Mouse (Mus musculus) MEL (cell line): Measurements from ENCODE around the gene Hnrnph1. TPM values are rescaled to one million over a fixed set of nuclear protein-coding genes. Genes with fewer than 3 reads are reported as not detected.

Source experiments
- DNase-seq: peaks from one replicate; pipeline ENCODE4 v3.0.0; 2011; ENCODE audit warnings: low read depth, low spot score
- H3K27ac ChIP-seq: 2 replicates; pipeline ENCODE4 v1.5.1; 2012; ENCODE audit warnings: low read depth, mild to moderate bottlenecking, control low read depth, low read length, moderate library complexity; ENCODE audit not compliant: control insufficient read depth
- H3K27me3 ChIP-seq, 2 experiments: fragments of 150-350 bp in 1 of 2; sonication (generic) in 1 of 2; 2 replicates each; pipeline ENCODE4 v1.6.1; 2012; ENCODE audit warnings: low read length in 2 of 2, mild to moderate bottlenecking in 2 of 2, improper control_type of control experiment in 1 of 2, moderate library complexity in 1 of 2; ENCODE audit not compliant: insufficient read depth in 2 of 2, control insufficient read depth in 1 of 2
- H3K36me3 ChIP-seq, 2 experiments: 2 replicates each; pipeline ENCODE4 v1.6.1; 2012 to 2014; ENCODE audit warnings: low read length in 2 of 2, improper control_type of control experiment in 1 of 2, inconsistent platforms in 1 of 2, mild to moderate bottlenecking in 1 of 2; ENCODE audit not compliant: insufficient read depth in 2 of 2, control insufficient read depth in 1 of 2
- H3K4me1 ChIP-seq, 2 experiments: fragments of 150-350 bp in 1 of 2; sonication (generic) in 1 of 2; 2 replicates each; pipeline ENCODE4 v1.6.1; 2012; ENCODE audit warnings: low read length in 2 of 2, improper control_type of control experiment in 1 of 2, mild to moderate bottlenecking in 1 of 2; ENCODE audit not compliant: insufficient read depth in 2 of 2, control insufficient read depth in 1 of 2
- H3K4me3 ChIP-seq, 2 experiments: fragments of 150-350 bp in 1 of 2; sonication (generic) in 1 of 2; 2 replicates each; pipeline ENCODE4 v1.5.1; 2012; ENCODE audit warnings: low read depth in 2 of 2, low read length in 2 of 2, mild to moderate bottlenecking in 2 of 2, moderate library complexity in 2 of 2, control low read depth in 1 of 2, improper control_type of control experiment in 1 of 2; ENCODE audit not compliant: control insufficient read depth in 1 of 2, insufficient read depth in 1 of 2
- H3K79me2 ChIP-seq: 2 replicates; pipeline ENCODE4 v1.6.1; 2012; ENCODE audit warnings: mild to moderate bottlenecking, low read length, moderate library complexity; ENCODE audit not compliant: control insufficient read depth, poor library complexity, insufficient read depth
- H3K9ac ChIP-seq: 2 replicates; pipeline ENCODE4 v1.6.1; 2012; ENCODE audit warnings: low read depth, mild to moderate bottlenecking, control low read depth, low read length, moderate library complexity; ENCODE audit not compliant: control insufficient read depth, poor library complexity, severe bottlenecking
- H3K9me3 ChIP-seq: fragments of 150-350 bp; sonication (generic); replicated peaks from 2 replicates; pipeline ENCODE4 v1.6.1; 2012; ENCODE audit warnings: mild to moderate bottlenecking, low read length, improper control_type of control experiment, moderate library complexity; ENCODE audit not compliant: insufficient read depth
- BHLHE40 ChIP-seq: IDR thresholded peaks from 2 replicates; pipeline ENCODE4 v1.6.1; 2012; ENCODE audit warnings: low read depth, mild to moderate bottlenecking, inconsistent platforms, low read length, improper control_type of control experiment, borderline replicate concordance
- CHD2 ChIP-seq: IDR thresholded peaks from 2 replicates; pipeline ENCODE4 v1.6.1; 2011; ENCODE audit warnings: low read length, improper control_type of control experiment
- CTCF ChIP-seq, 3 experiments: IDR thresholded peaks in 2 of 3; conservative IDR thresholded peaks in 1 of 3; 2 replicates each; pipeline ENCODE4 v1.5.1; 2011 to 2012; ENCODE audit warnings: low read length in 3 of 3, low read depth in 2 of 3, mild to moderate bottlenecking in 2 of 3, improper control_type of control experiment in 1 of 3, inconsistent platforms in 1 of 3, mixed read lengths in 1 of 3, moderate library complexity in 1 of 3; ENCODE audit not compliant: control insufficient read depth in 1 of 3, insufficient read depth in 1 of 3, poor library complexity in 1 of 3, severe bottlenecking in 1 of 3
- ELF1 ChIP-seq: IDR thresholded peaks from 2 replicates; pipeline ENCODE4 v1.6.1; 2014; ENCODE audit warnings: low read depth, mild to moderate bottlenecking, inconsistent platforms, low read length, improper control_type of control experiment, moderate library complexity
- GATA1 ChIP-seq: IDR thresholded peaks from 2 replicates; pipeline ENCODE4 v1.6.1; 2011; ENCODE audit warnings: low read depth, low read length, improper control_type of control experiment
- MAFK ChIP-seq: IDR thresholded peaks from 2 replicates; pipeline ENCODE4 v1.6.1; 2011; ENCODE audit warnings: low read depth, mild to moderate bottlenecking, low read length, improper control_type of control experiment, borderline replicate concordance
- MXI1 ChIP-seq: IDR thresholded peaks from 2 replicates; pipeline ENCODE4 v1.6.1; 2011; ENCODE audit warnings: mild to moderate bottlenecking, low read depth, low read length, improper control_type of control experiment
- MYC ChIP-seq: IDR thresholded peaks from 2 replicates; pipeline ENCODE4 v1.6.1; 2011; ENCODE audit warnings: low read depth, mild to moderate bottlenecking, low read length, improper control_type of control experiment, moderate library complexity
- NELFE ChIP-seq: IDR thresholded peaks from 2 replicates; pipeline ENCODE4 v1.6.1; 2011; ENCODE audit warnings: low read depth, low read length, improper control_type of control experiment
- NRF1 ChIP-seq: IDR thresholded peaks from 2 replicates; pipeline ENCODE4 v1.6.1; 2014; ENCODE audit warnings: low read depth, mild to moderate bottlenecking, inconsistent platforms, low read length, improper control_type of control experiment, moderate library complexity; ENCODE audit not compliant: poor library complexity, insufficient read depth, severe bottlenecking
- RCOR1 ChIP-seq: IDR thresholded peaks from 2 replicates; pipeline ENCODE4 v1.6.1; 2012; ENCODE audit warnings: low read depth, mild to moderate bottlenecking, inconsistent platforms, low read length, improper control_type of control experiment
- UBTF ChIP-seq: IDR thresholded peaks from 2 replicates; pipeline ENCODE4 v1.6.1; 2012; ENCODE audit warnings: low read depth, mild to moderate bottlenecking, inconsistent platforms, low read length, improper control_type of control experiment, moderate library complexity, borderline replicate concordance; ENCODE audit not compliant: insufficient read depth
- USF1 ChIP-seq: IDR thresholded peaks from 2 replicates; pipeline ENCODE4 v1.6.1; 2014; ENCODE audit warnings: low read depth, mild to moderate bottlenecking, inconsistent platforms, low read length, improper control_type of control experiment, moderate library complexity
- polyA plus RNA-seq, 2 experiments: library from polyadenylated mRNA; stranded (reverse) in 1 of 2; unstranded in 1 of 2; fragments of >175 nt in 1 of 2; fragments of >200 nt in 1 of 2; gene quantifications; 2 replicates each; pipeline versions ENCODE4 v1.2.1 to v1.2.4; 2012; ENCODE audit warnings: low replicate concordance in 2 of 2, low read depth in 1 of 2; ENCODE audit not compliant: insufficient read length in 2 of 2, insufficient read depth in 1 of 2, missing spikeins in 1 of 2
- total RNA-seq: library from RNA; depleted of rRNA; stranded (reverse); fragments of 300-350 nt; gene quantifications from 2 replicates; pipeline ENCODE4 v1.2.3, GENCODE M21; 2012

The Hnrnph1 gene
- total and polyA plus RNA-seq, 3 experiments = 227 to 552 (median 425) TPM

- Histone ChIP-seq H3K36me3 (no peaks in the 10 kb centered on the region; a peak in 1 of 4 replicates), H3K4me1 (no peaks in the 10 kb centered on the region; a peak in 1 of 4 replicates), H3K4me3 (no peak overlapping the region), H3K79me2 (no peaks in the 10 kb centered on the region), H3K9me3 (no peaks in the 10 kb centered on the region), H3K27me3 (no peaks in the 10 kb centered on the region), H3K27ac (no peak overlapping the region), H3K9ac (no peak overlapping the region)
- TF ChIP-seq ELF1 (no peak), MAFK (no peak), MXI1 (no peak), MYC (no peak), CTCF (IDR thresholded peaks at IDR 0.05 in 2 of 3, conservative IDR thresholded peaks at IDR 0.05 in 1 of 3; ENCODE audit: control insufficient read depth in 1 of 3, insufficient read depth in 1 of 3, low read depth in 2 of 3, low read length in 3 of 3, poor library complexity in 1 of 3, severe bottlenecking in 1 of 3) (no peak), UBTF (no peak), BHLHE40 (no peak)
- no peak for DNase-seq
These were observed 16.5 kb downstream of the Hnrnph1 start for GRCm38 (mm10) chr11:50393306-50393705.

GRCm38 (mm10) chr11:50394731-50395130, 17.9 kb downstream of the Hnrnph1 start:
- no peak for DNase-seq
- H3K4me1 ChIP-seq = no peaks in the 10 kb centered on the region; a peak in 1 of 4 replicates
- no peak overlapping the region for H3K9ac ChIP-seq
- no peak overlapping the region for H3K4me3 ChIP-seq
- H3K9me3 ChIP-seq = no peaks in the 10 kb centered on the region
- H3K27me3 ChIP-seq = no peaks in the 10 kb centered on the region
- no peak overlapping the region for H3K27ac ChIP-seq
- TF ChIP-seq BHLHE40 = no peak
- TF ChIP-seq, all 39 proteins: peak for 0
- no peaks in the 10 kb centered on the region for H3K79me2 ChIP-seq
- H3K36me3 ChIP-seq = no peaks in the 10 kb centered on the region; a peak in 1 of 4 replicates

- no peak for DNase-seq
- no peaks in the 10 kb centered on the region for H3K79me2 ChIP-seq
- no peak overlapping the region for H3K27ac ChIP-seq
- H3K4me3 ChIP-seq = no peak overlapping the region
- H3K9me3 ChIP-seq = no peaks in the 10 kb centered on the region
- no peaks in the 10 kb centered on the region for H3K4me1 ChIP-seq
- H3K27me3 ChIP-seq = no peaks in the 10 kb centered on the region
- no peaks in the 10 kb centered on the region; a peak in 2 of 4 replicates for H3K36me3 ChIP-seq
- no peak overlapping the region for H3K9ac ChIP-seq
- TF ChIP-seq NRF1 (no peak), CTCF (IDR thresholded peaks at IDR 0.05 in 2 of 3, conservative IDR thresholded peaks at IDR 0.05 in 1 of 3; ENCODE audit: control insufficient read depth in 1 of 3, insufficient read depth in 1 of 3, low read depth in 2 of 3, low read length in 3 of 3, poor library complexity in 1 of 3, severe bottlenecking in 1 of 3) (no peak), CHD2 (no peak), BHLHE40 (no peak), RCOR1 (no peak), GATA1 (no peak), NELFE (no peak), USF1 (no peak), MAFK (no peak)
These were observed 20.0 kb downstream of the Hnrnph1 start for GRCm38 (mm10) chr11:50396766-50397307.
